Mouse (Mus musculus): Measurements from ENCODE around the gene Gcnt2. TPM values are rescaled to one million over a fixed set of nuclear protein-coding genes. Genes with fewer than 3 reads are reported as not detected.
"Not testable (repeated sequence)": the region's sequence is repeated elsewhere in the genome, so short reads cannot be mapped to it uniquely, and the experiment has no call there.

The Gcnt2 gene
- polyA plus RNA-seq, 1 experiment: 6.3 TPM

DNA sequence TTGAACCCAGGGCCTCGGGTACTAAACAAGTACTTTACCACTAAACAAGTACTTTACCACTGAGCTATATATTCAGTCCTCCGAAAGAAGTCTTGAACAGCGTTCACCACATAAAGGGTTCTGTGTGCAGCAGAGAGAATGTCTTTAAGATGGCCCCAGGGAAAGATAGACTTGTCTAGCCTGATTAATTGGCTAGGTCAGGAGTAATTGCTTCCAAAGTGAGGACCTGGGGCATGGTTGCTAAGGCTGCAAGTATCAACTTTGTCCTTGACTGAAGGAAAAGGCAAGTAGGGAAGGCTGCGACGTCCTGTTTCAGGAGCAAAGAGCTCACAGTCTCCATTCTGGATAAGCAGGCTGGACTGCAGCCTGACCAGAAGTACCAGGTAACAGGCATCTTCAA, 25.3 kb downstream of the Gcnt2 start:
- Histone ChIP-seq H3K79me3 (ENCODE audit: low read depth) (no peaks in the 10 kb centered on the region), H3K79me2 (ENCODE audit: control insufficient read depth, insufficient read depth) (no peaks in the 10 kb centered on the region), H3K36me3 (ENCODE audit: control insufficient read depth, insufficient read depth) (no peaks in the 10 kb centered on the region), H3K4me3 (ENCODE audit: insufficient read depth, poor library complexity, severe bottlenecking) (no peak overlapping the region), H3K27me3 (ENCODE audit: control insufficient read depth, insufficient read depth, insufficient read length) (no peaks in the 10 kb centered on the region), H3ac (ENCODE audit: control insufficient read depth, insufficient read length, low read depth) (no peak overlapping the region)
- TF ChIP-seq MYOG (IDR thresholded peaks at IDR 0.05; ENCODE audit: control insufficient read depth, extremely low read depth, insufficient read length): no peak
- TF ChIP-seq CTCF (IDR thresholded peaks at IDR 0.05; ENCODE audit: control insufficient read depth, insufficient read depth, insufficient read length): no peak
- no peak for TF ChIP-seq MAX (IDR thresholded peaks at IDR 0.05)
- no peak for TF ChIP-seq USF1 (IDR thresholded peaks at IDR 0.05; ENCODE audit: low read depth)
- TF ChIP-seq MYOD1 (IDR thresholded peaks at IDR 0.05; ENCODE audit: control insufficient read depth, insufficient read length, low read depth): no peak
- TF ChIP-seq CEBPB (IDR thresholded peaks at IDR 0.05; ENCODE audit: low read depth): no peak
- TF ChIP-seq FOSL1 (IDR thresholded peaks at IDR 0.05; ENCODE audit: insufficient read depth, low read length, poor library complexity, severe bottlenecking): no peak

DNA sequence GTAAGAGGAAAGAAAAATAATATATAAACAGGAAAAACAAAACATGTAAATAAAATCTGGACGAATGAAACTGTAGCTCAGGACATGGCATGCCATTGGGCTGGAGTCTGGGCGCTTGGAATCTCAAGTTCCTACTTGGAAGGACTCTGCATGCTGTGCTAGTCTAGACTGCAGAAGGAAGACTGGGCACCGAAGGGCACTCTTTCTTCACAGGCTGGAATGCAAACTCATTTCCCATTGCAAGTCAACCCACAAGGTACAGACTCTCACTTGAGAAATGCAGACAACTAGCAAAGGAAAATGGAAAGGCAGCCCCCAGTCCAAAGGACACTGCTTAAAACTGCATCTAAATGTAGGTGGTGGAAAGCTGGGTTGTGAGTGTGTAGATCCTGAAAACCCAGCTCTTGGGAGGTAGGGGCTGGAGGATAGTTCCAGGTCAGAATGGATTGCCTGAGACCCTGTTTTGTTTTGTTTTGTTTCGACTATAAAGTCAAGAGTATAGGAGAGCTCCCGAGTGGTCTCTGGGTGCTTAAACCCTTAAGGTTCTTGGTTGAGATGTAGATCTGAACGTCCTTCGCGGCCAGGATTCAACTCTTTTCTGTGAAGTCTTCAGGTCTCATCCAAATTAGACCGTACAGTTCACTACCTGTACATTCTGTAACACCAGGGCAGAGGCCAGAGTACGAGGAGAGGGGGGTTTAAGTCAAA, 26.5 kb downstream of the Gcnt2 start:
- H3K36me3 ChIP-seq (ENCODE audit: control insufficient read depth, insufficient read depth): no peaks in the 10 kb centered on the region
- no peak overlapping the region for H3ac ChIP-seq (ENCODE audit: control insufficient read depth, insufficient read length, low read depth)
- H3K4me3 ChIP-seq (ENCODE audit: insufficient read depth, poor library complexity, severe bottlenecking): no peak overlapping the region
- no peaks in the 10 kb centered on the region for H3K79me3 ChIP-seq (ENCODE audit: low read depth)
- TF ChIP-seq CTCF (IDR thresholded peaks at IDR 0.05; ENCODE audit: control insufficient read depth, insufficient read depth, insufficient read length) (no peak), FOSL1 (IDR thresholded peaks at IDR 0.05; ENCODE audit: insufficient read depth, low read length, poor library complexity, severe bottlenecking) (no peak), MYOD1 (IDR thresholded peaks at IDR 0.05; ENCODE audit: control insufficient read depth, insufficient read length, low read depth) (no peak), USF1 (IDR thresholded peaks at IDR 0.05; ENCODE audit: low read depth) (no peak), CEBPB (IDR thresholded peaks at IDR 0.05; ENCODE audit: low read depth) (no peak), MAX (IDR thresholded peaks at IDR 0.05) (no peak), MYOG (IDR thresholded peaks at IDR 0.05; ENCODE audit: control insufficient read depth, extremely low read depth, insufficient read length) (no peak)
- H3K79me2 ChIP-seq (ENCODE audit: control insufficient read depth, insufficient read depth): no peaks in the 10 kb centered on the region
- H3K27me3 ChIP-seq (ENCODE audit: control insufficient read depth, insufficient read depth, insufficient read length): no peaks in the 10 kb centered on the region

DNA sequence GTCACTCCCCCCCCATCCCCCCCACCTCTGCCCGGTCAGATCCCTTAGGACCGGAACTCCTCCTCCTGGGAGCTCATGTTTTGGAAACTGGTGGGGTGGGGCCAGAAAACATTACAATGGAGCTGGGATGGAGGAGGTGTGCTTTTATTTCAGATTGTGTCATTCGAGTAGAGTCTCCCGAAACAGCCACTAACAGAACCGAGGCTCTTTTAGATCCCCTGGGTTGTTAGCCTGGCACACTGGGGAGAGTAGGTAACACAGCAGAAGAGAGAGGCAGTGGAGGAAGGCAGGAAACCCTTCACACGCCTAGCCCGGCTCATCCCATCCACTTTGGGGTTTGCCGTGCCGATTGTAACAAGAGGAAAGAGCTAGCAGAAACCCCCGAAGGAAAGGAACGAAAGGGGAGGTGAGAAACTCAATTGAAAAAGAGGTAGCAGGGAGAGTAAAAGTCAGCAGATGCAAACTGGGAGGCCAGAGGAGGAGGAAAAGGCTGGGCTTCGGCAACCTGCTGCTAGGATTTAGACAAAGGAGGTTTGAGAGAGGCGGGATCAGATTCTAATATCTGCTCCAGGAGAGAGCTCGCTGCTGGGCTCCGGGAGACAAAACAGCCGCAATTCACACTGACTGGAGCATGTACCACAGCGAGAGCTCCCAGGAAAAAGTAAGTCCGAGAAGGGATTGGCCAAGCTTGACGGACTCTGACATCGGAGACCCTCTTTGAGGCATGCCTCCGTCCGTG, 27.3 kb downstream of the Gcnt2 start:
- Histone ChIP-seq H3K27me3 (ENCODE audit: control insufficient read depth, insufficient read depth, insufficient read length) (no peaks in the 10 kb centered on the region), H3K36me3 (ENCODE audit: control insufficient read depth, insufficient read depth) (no peaks in the 10 kb centered on the region), H3ac (ENCODE audit: control insufficient read depth, insufficient read length, low read depth) (no peak overlapping the region), H3K79me2 (ENCODE audit: control insufficient read depth, insufficient read depth) (no peaks in the 10 kb centered on the region), H3K4me3 (ENCODE audit: insufficient read depth, poor library complexity, severe bottlenecking) (no peak overlapping the region), H3K79me3 (ENCODE audit: low read depth) (no peaks in the 10 kb centered on the region)
- TF ChIP-seq MYOD1 (IDR thresholded peaks at IDR 0.05; ENCODE audit: control insufficient read depth, insufficient read length, low read depth) (no peak), CEBPB (IDR thresholded peaks at IDR 0.05; ENCODE audit: low read depth) (no peak), CTCF (IDR thresholded peaks at IDR 0.05; ENCODE audit: control insufficient read depth, insufficient read depth, insufficient read length) (no peak), FOSL1 (IDR thresholded peaks at IDR 0.05; ENCODE audit: insufficient read depth, low read length, poor library complexity, severe bottlenecking) (no peak), MYOG (IDR thresholded peaks at IDR 0.05; ENCODE audit: control insufficient read depth, extremely low read depth, insufficient read length) (no peak), USF1 (IDR thresholded peaks at IDR 0.05; ENCODE audit: low read depth) (no peak), MAX (IDR thresholded peaks at IDR 0.05) (no peak)

DNA sequence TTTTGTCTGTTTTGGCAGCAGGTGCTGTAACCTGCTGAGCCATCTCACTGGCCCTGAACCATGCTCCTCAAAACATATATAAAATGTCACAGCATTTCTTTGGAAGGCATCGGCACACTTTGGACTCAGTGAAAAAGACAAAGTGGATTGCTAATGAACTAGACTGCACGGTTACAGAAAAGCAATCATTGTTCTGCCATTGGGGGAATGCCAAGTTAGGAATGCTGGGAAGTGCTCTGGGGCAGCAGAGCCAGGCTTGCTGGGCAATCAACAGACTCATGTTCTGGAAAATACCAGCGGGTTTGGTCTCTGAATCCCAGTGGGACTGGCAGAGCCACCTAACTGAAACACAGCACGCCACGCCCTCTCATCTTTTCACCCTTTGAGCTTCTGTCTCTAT, 31.0 kb downstream of the Gcnt2 start:
- Histone ChIP-seq H3K36me3 (ENCODE audit: control insufficient read depth, insufficient read depth) (no peaks in the 10 kb centered on the region), H3ac (ENCODE audit: control insufficient read depth, insufficient read length, low read depth) (no peak overlapping the region), H3K27me3 (ENCODE audit: control insufficient read depth, insufficient read depth, insufficient read length) (no peaks in the 10 kb centered on the region), H3K79me3 (ENCODE audit: low read depth) (no peaks in the 10 kb centered on the region), H3K4me3 (ENCODE audit: insufficient read depth, poor library complexity, severe bottlenecking) (no peak overlapping the region), H3K79me2 (ENCODE audit: control insufficient read depth, insufficient read depth) (no peaks in the 10 kb centered on the region)
- TF ChIP-seq MYOD1 (IDR thresholded peaks at IDR 0.05; ENCODE audit: control insufficient read depth, insufficient read length, low read depth): no peak

DNA sequence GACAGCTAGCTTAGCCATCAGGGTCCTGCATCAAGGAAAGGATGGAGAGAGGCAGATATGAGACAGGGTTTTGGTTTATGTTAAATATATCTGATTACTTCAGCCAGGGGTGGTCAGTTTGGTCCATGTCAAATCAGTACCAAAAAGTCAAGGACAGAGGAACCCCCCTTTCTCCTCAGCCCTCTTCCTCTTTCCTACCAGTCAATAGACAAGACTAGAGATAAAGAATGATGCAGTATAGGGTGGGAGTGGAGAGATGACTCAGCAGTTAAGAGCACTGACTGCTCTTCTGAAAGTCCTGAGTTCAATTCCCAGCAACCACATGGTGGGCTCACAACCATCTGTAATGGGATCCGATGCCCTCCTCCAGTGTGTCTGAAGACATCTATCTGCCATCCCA, 31.8 kb downstream of the Gcnt2 start:
- H3K79me2 ChIP-seq (ENCODE audit: control insufficient read depth, insufficient read depth); H3K27me3 ChIP-seq (ENCODE audit: control insufficient read depth, insufficient read depth, insufficient read length); H3K36me3 ChIP-seq (ENCODE audit: control insufficient read depth, insufficient read depth); H3K4me3 ChIP-seq (ENCODE audit: insufficient read depth, poor library complexity, severe bottlenecking); H3ac ChIP-seq (ENCODE audit: control insufficient read depth, insufficient read length, low read depth); H3K79me3 ChIP-seq (ENCODE audit: low read depth): not testable (repeated sequence)

DNA sequence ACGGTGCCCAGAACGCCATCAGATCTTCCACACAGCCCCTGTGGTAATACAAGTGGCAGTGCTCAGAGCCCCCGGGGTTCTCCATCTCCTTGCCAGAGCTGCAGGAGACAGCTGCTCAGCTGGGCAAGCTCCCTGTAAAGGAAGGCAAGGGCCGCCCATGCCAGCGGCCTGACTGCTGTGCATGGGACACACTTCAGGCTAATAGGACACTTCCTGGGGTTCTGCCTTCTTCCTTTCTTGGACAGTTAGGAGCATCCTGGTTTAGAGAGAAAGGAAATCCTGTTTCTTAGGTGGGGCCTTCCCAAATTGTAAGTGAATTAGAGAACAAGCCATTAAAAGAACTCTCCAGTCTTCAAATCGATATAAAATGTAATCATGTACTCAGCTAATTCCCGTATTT, 32.5 kb downstream of the Gcnt2 start:
- Histone ChIP-seq H3K79me3 (ENCODE audit: low read depth) (no peaks in the 10 kb centered on the region), H3ac (ENCODE audit: control insufficient read depth, insufficient read length, low read depth) (no peak overlapping the region), H3K79me2 (ENCODE audit: control insufficient read depth, insufficient read depth) (no peaks in the 10 kb centered on the region), H3K36me3 (ENCODE audit: control insufficient read depth, insufficient read depth) (no peaks in the 10 kb centered on the region), H3K4me3 (ENCODE audit: insufficient read depth, poor library complexity, severe bottlenecking) (no peak overlapping the region), H3K27me3 (ENCODE audit: control insufficient read depth, insufficient read depth, insufficient read length) (no peaks in the 10 kb centered on the region)
- TF ChIP-seq MYOD1 (IDR thresholded peaks at IDR 0.05; ENCODE audit: control insufficient read depth, insufficient read length, low read depth) (no peak), CEBPB (IDR thresholded peaks at IDR 0.05; ENCODE audit: low read depth) (no peak), CTCF (IDR thresholded peaks at IDR 0.05; ENCODE audit: control insufficient read depth, insufficient read depth, insufficient read length) (no peak), MYOG (IDR thresholded peaks at IDR 0.05; ENCODE audit: control insufficient read depth, extremely low read depth, insufficient read length) (no peak), FOSL1 (IDR thresholded peaks at IDR 0.05; ENCODE audit: insufficient read depth, low read length, poor library complexity, severe bottlenecking) (no peak), MAX (IDR thresholded peaks at IDR 0.05) (no peak), USF1 (IDR thresholded peaks at IDR 0.05; ENCODE audit: low read depth) (no peak)
